Mouse (Mus musculus) midbrain, postnatal 0 days (tissue): ENCODE measurements at regions not wholly inside any gene's neighbourhood (a gene's known extent, or its start where the extent isn't known, plus 50 kb on each side); places are given as distances from the start of the nearest gene placed in this dataset.

Experiments used
- ATAC-seq: fragments of 200-750 bp; cut with Nextera tagmentation; 2 replicates; pipeline ENCODE4 v1.8.0; 2017; ENCODE audit warnings: moderate number of reproducible peaks, mild to moderate bottlenecking, moderate TSS enrichment, moderate library complexity; ENCODE audit not compliant: low FRiP score
- DNase-seq: peaks from one replicate; pipeline ENCODE4 v3.0.0-alpha.2; 2015; ENCODE audit warnings: low spot score
- H3K27ac ChIP-seq: fragments of 300-500 bp; sonication (generic); 2 replicates; pipeline ENCODE4 v1.5.1; 2014; ENCODE audit warnings: low read depth, mild to moderate bottlenecking, low read length, mixed read lengths
- H3K27me3 ChIP-seq: fragments of 300-500 bp; sonication (generic); 2 replicates; pipeline ENCODE4 v1.6.1; 2014; ENCODE audit warnings: low read length, control low read depth, mixed read lengths; ENCODE audit not compliant: insufficient read depth
- H3K36me3 ChIP-seq: fragments of 300-500 bp; sonication (generic); 2 replicates; pipeline ENCODE4 v1.6.1; 2014; ENCODE audit warnings: low read length, control low read depth, mixed read lengths; ENCODE audit not compliant: insufficient read depth
- H3K4me1 ChIP-seq: fragments of 300-500 bp; sonication (generic); 2 replicates; pipeline ENCODE4 v1.6.1; 2014; ENCODE audit warnings: mild to moderate bottlenecking, control low read depth, antibody characterized with exemption, low read length, mixed read lengths; ENCODE audit not compliant: insufficient read depth
- H3K4me2 ChIP-seq: fragments of 300-500 bp; sonication (generic); 2 replicates; pipeline ENCODE4 v1.6.1; 2014; ENCODE audit warnings: low read depth, mild to moderate bottlenecking, low read length, mixed read lengths; ENCODE audit not compliant: poor library complexity, severe bottlenecking
- H3K4me3 ChIP-seq: fragments of 300-500 bp; sonication (generic); 2 replicates; pipeline ENCODE4 v1.5.1; 2014; ENCODE audit warnings: low read depth, mild to moderate bottlenecking, low read length, moderate library complexity
- H3K9ac ChIP-seq: fragments of 300-500 bp; sonication (generic); replicated peaks from 2 replicates; pipeline ENCODE4 v1.6.1; 2014; ENCODE audit warnings: mild to moderate bottlenecking, low read length, moderate library complexity, mixed read lengths; ENCODE audit not compliant: poor library complexity, severe bottlenecking
- H3K9me3 ChIP-seq: fragments of 300-500 bp; sonication (generic); 2 replicates; pipeline ENCODE4 v1.6.1; 2016; ENCODE audit warnings: low read length, control low read depth
- CTCF ChIP-seq: IDR thresholded peaks from 2 replicates; pipeline ENCODE4 v1.5.1; 2016; ENCODE audit warnings: antibody characterized with exemption, mild to moderate bottlenecking
- WGBS: fragments of 180-500 bp; shearing (Covaris S2); extraction: QIAGEN DNeasy Blood & Tissue Kit; methylation state at CpG from one replicate; pipeline ENCODE4 v1.1.7; 2014; 5-methylcytosine and 5-hydroxymethylcytosine counted together

GRCm38 (mm10) chr11:48351349-48352023, 362.7 kb upstream of the Sgcd start:
- H3K4me1 ChIP-seq, result no peaks in the 10 kb centered on the region
- no peak overlapping the region for H3K27ac ChIP-seq
- no peaks in the 10 kb centered on the region for H3K36me3 ChIP-seq
- no peak overlapping the region for H3K4me3 ChIP-seq
- ATAC-seq, result no peak
- no peak for DNase-seq
- H3K9ac ChIP-seq, result no peak overlapping the region
- no peaks in the 10 kb centered on the region for H3K27me3 ChIP-seq
- TF ChIP-seq CTCF, result no peak
- no peaks in the 10 kb centered on the region for H3K9me3 ChIP-seq
- no peak overlapping the region for H3K4me2 ChIP-seq
- WGBS, result 66% methylated on average over 4 of the region's 4 CpGs

GRCm38 (mm10) chr11:48314500-48314899, 325.7 kb upstream of the Sgcd start:
- Histone ChIP-seq H3K9me3 (no peaks in the 10 kb centered on the region), H3K4me1 (no peaks in the 10 kb centered on the region; the same call in 1 of the 2 replicates), H3K36me3 (no peaks in the 10 kb centered on the region), H3K4me2 (no peak overlapping the region), H3K27me3 (no peaks in the 10 kb centered on the region), H3K4me3 (no peak overlapping the region), H3K27ac (no peak overlapping the region), H3K9ac (no peak overlapping the region)
- WGBS, result 84% methylated on average over 1 of the region's 1 CpGs
- no peak for DNase-seq
- TF ChIP-seq CTCF, result no peak
- ATAC-seq, result no peak

GRCm38 (mm10) chr11:48295370-48295769, 306.6 kb upstream of the Sgcd start:
- H3K27me3 ChIP-seq, result no peaks in the 10 kb centered on the region
- no peak overlapping the region for H3K9ac ChIP-seq
- TF ChIP-seq CTCF, result no peak
- WGBS, result 78% methylated on average over 3 of the region's 3 CpGs
- H3K4me2 ChIP-seq, result no peak overlapping the region
- ATAC-seq, result no peak
- no peak overlapping the region for H3K4me3 ChIP-seq
- no peaks in the 10 kb centered on the region for H3K36me3 ChIP-seq
- H3K27ac ChIP-seq, result no peak overlapping the region
- H3K4me1 ChIP-seq, result no peaks in the 10 kb centered on the region
- no peak for DNase-seq
- H3K9me3 ChIP-seq, result no peaks in the 10 kb centered on the region

- Histone ChIP-seq H3K9ac (no peak overlapping the region), H3K4me3 (no peak overlapping the region), H3K9me3 (no peaks in the 10 kb centered on the region), H3K4me2 (no peak overlapping the region), H3K4me1 (no peaks in the 10 kb centered on the region), H3K36me3 (no peaks in the 10 kb centered on the region), H3K27me3 (no peaks in the 10 kb centered on the region), H3K27ac (no peak overlapping the region)
- TF ChIP-seq CTCF, result no peak
- DNase-seq (peak; percentile 20), ATAC-seq (no peak)
- WGBS, result 86% methylated on average over 3 of the region's 3 CpGs
Observed at GRCm38 (mm10) chr11:48262492-48262891, 273.7 kb upstream of the Sgcd start.

GRCm38 (mm10) chr11:48261089-48261488, 272.3 kb upstream of the Sgcd start:
- H3K9ac ChIP-seq, result no peak overlapping the region
- no peak for TF ChIP-seq CTCF
- 31% methylated on average over 1 of the region's 1 CpGs for WGBS

GRCm38 (mm10) chr11:48250678-48251317, 262.0 kb upstream of the Sgcd start:
- no peak for TF ChIP-seq CTCF
- Histone ChIP-seq H3K27ac (no peak overlapping the region), H3K9ac (no peak overlapping the region), H3K27me3 (no peaks in the 10 kb centered on the region), H3K36me3 (no peaks in the 10 kb centered on the region), H3K4me3 (no peak overlapping the region), H3K9me3 (no peaks in the 10 kb centered on the region), H3K4me1 (no peaks in the 10 kb centered on the region), H3K4me2 (no peak overlapping the region)
- peak; percentile 24 for DNase-seq
- no peak; the same call in 1 of the 2 replicates for ATAC-seq
- WGBS, result 30% methylated on average over 4 of the region's 4 CpGs

More at GRCm38 (mm10) chr11:48261089-48261488, 272.3 kb upstream of the Sgcd start:
- DNase-seq (no peak), ATAC-seq (no peak)
- H3K27ac ChIP-seq, result no peak overlapping the region
- H3K9me3 ChIP-seq, result no peaks in the 10 kb centered on the region
- no peaks in the 10 kb centered on the region for H3K4me1 ChIP-seq
- H3K27me3 ChIP-seq, result no peaks in the 10 kb centered on the region
- H3K36me3 ChIP-seq, result no peaks in the 10 kb centered on the region
- H3K4me3 ChIP-seq, result no peak overlapping the region
- H3K4me2 ChIP-seq, result no peak overlapping the region
